33 mouse cellular contexts compared by ENCODE assay signal in the genomic region with DNA sequence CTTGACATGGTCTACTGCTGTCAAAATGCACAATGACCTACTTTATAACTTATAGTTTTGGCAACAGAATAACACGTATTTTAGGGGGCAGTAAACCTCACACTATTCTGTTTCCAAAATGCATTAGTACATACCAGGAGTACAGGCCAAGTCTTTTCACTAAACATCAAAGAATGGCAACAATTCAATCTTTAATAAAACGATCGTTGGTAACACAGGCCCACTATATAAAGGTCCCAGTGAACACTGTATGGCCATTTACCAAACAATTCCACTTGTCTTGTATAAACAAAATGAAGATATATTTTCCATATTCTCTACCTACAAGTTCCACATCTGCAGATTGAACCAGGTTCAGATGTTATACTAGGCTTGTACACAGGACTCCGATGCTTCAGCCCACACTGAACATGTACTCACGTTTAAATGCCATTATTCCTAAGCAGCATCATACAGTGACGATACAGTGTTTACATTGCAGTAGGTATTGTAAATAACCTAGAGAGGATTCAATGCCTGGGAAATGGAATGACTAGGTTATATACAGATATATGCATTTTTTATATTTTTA.
"Had no signal": no experiment of that assay in that cellular context is flagged by ENCODE, and none has a peak within 500 bp of the region (broad histone marks: within the 10 kb centered on the region; RNA-seq: fewer than 3 reads in every experiment).

No protein-coding gene starts in this region.

- H3K27ac ChIP-seq: heart, adult 2 months; heart, embryonic 10.5 days; heart, embryonic 13.5 days; heart, embryonic 15.5 days; hindbrain, embryonic 10.5 days; hindbrain, embryonic 12.5 days; hindbrain, embryonic 13.5 days; hindbrain, embryonic 14.5 days; hindbrain, embryonic 15.5 days; hindbrain, postnatal 0 days; intestine, embryonic 15.5 days; kidney, embryonic 15.5 days; kidney, postnatal 0 days; layer of hippocampus, adult 2 months had no signal

- H3K4me3 ChIP-seq: heart, adult 2 months; heart, embryonic 10.5 days; heart, embryonic 12.5 days; heart, embryonic 13.5 days; heart, embryonic 15.5 days; hindbrain, embryonic 10.5 days; hindbrain, embryonic 12.5 days; hindbrain, embryonic 13.5 days; hindbrain, embryonic 15.5 days; intestine, embryonic 15.5 days; kidney, embryonic 15.5 days; layer of hippocampus, adult 2 months had no signal

- H3K27me3 ChIP-seq: heart, embryonic 12.5 days; heart, embryonic 13.5 days; heart, embryonic 15.5 days; hindbrain, embryonic 12.5 days; hindbrain, embryonic 13.5 days; hindbrain, embryonic 15.5 days; intestine, embryonic 15.5 days; kidney, embryonic 15.5 days had no signal

- ATAC-seq: hindbrain, embryonic 16.5 days; hindbrain, postnatal 0 days; inflammation-experienced regulatory T-cells, adult 6 months; intestine, embryonic 15.5 days; intestine, embryonic 16.5 days; intestine, postnatal 0 days had no signal

- H3K9me3 ChIP-seq: heart, embryonic 10.5 days; heart, embryonic 12.5 days; heart, embryonic 13.5 days; heart, embryonic 15.5 days; hindbrain, embryonic 10.5 days; hindbrain, embryonic 12.5 days; hindbrain, embryonic 13.5 days; hindbrain, embryonic 15.5 days; intestine, embryonic 15.5 days; kidney, embryonic 15.5 days had no signal

- H3K4me2 ChIP-seq: heart, embryonic 11.5 days; heart, embryonic 12.5 days; heart, embryonic 13.5 days; heart, embryonic 15.5 days; hindbrain, embryonic 12.5 days; hindbrain, embryonic 13.5 days; hindbrain, embryonic 14.5 days; hindbrain, embryonic 15.5 days; intestine, embryonic 15.5 days; kidney, embryonic 15.5 days had no signal

- H3K4me1 ChIP-seq: heart, embryonic 10.5 days; heart, embryonic 12.5 days; heart, embryonic 13.5 days; heart, embryonic 15.5 days; hindbrain, embryonic 10.5 days; hindbrain, embryonic 12.5 days; hindbrain, embryonic 13.5 days; hindbrain, embryonic 15.5 days; intestine, embryonic 15.5 days; kidney, embryonic 15.5 days had no signal

- DNase-seq: heart, adult 2 months; heart, postnatal 10 days; heart, postnatal 14 days; heart, postnatal 4 days; kidney, adult 11 months; kidney, adult 18-20 months; kidney, adult 2 months; kidney, adult 8-10 months; kidney, postnatal 10 days; kidney, postnatal 14 days; kidney, postnatal 25 days; kidney, postnatal 36 days; kidney, postnatal 4 days; layer of hippocampus, postnatal 36 days had no signal

- H3K36me3 ChIP-seq: heart, embryonic 10.5 days; heart, embryonic 12.5 days; heart, embryonic 13.5 days; heart, embryonic 15.5 days; hindbrain, embryonic 10.5 days; hindbrain, embryonic 12.5 days; hindbrain, embryonic 13.5 days; hindbrain, embryonic 15.5 days; intestine, embryonic 15.5 days; kidney, embryonic 15.5 days had no signal

- H3K9ac ChIP-seq: heart, embryonic 12.5 days; heart, embryonic 13.5 days; heart, embryonic 15.5 days; hindbrain, embryonic 12.5 days; hindbrain, embryonic 13.5 days; hindbrain, embryonic 14.5 days; hindbrain, embryonic 15.5 days; intestine, embryonic 15.5 days; kidney, embryonic 15.5 days had no signal
